Mouse (Mus musculus) liver, embryonic 14.5 days (tissue): ENCODE results near the gene Pip4k2c.

Experiments
- CTCF ChIP-seq: IDR thresholded peaks from 2 replicates; pipeline ENCODE4 v1.5.1; 2016; ENCODE audit warnings: antibody characterized with exemption, low read depth, control low read depth
- EP300 ChIP-seq: IDR thresholded peaks from 2 replicates; pipeline ENCODE4 v1.6.1; 2016; ENCODE audit warnings: antibody characterized with exemption, low read depth

GRCm38 (mm10) chr10:127226318-127226895 is 15.0 kb upstream of the Pip4k2c start:
- TF ChIP-seq CTCF: peak; percentile 67
- no peak for TF ChIP-seq EP300
